Mouse (Mus musculus): ENCODE data around the gene Gm3646.

Gm3646 gene

DNA sequence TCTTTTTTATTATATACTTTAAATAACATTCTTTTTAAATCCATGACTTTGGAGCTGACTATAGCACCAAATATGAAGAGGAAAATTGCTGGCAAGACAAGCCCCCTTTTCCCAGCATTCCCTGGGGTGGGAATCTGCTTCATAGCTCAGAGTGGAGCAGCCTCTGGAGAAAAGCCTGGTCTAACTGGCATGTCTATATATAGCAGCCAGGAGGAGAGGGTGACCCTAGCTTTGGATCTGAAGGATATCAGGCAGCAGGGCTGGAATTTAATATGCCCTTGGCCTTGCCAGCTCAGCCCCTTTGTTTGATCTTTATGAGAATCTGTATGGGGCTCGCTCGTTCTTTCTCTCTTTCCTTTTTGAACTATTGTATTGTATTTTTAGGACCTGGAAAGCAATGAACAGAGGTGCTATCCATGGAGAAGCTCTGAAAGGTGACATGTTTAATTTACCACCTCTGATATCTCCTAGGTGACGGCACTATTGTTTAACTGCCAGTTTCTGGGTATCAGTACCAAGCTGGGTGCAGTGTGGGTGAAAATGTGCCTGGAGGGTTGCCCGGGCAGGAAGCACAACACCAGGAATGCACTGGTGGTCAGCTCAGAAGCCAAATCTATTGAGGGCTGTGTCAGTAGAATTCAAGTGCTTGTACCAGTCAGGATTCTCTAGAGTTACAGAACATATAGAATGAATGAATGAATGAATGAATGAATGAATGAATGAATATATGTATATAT, at the start of gene Gm3646:
Gene Gm3646, minus strand, starts transcription at position 90 of the 737 bp plus-strand sequence.
- no peak for DNase-seq (ENCODE audit: low read depth)

DNA sequence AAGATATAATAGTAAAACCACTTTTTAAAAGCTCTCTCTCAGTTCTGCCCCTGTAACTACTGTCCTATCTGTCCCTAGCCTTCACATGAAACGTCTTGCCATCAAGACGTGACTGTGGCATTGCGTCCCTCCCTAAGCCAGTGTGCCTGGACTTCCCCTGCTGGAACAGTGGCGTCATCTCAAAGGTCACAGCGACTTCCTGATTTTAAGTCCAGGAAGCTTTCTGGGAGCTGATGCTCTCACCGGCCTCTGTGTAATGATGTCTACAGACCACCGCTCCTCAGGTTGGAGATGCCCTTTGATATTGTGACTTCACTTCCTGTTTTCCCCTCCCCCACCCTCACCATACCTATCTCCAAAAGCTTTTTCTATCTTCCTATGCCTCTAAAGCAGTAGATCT, 41.9 kb upstream of the Gm3646 start:
- DNase-seq (ENCODE audit: low read depth): peak; percentile 49

DNA sequence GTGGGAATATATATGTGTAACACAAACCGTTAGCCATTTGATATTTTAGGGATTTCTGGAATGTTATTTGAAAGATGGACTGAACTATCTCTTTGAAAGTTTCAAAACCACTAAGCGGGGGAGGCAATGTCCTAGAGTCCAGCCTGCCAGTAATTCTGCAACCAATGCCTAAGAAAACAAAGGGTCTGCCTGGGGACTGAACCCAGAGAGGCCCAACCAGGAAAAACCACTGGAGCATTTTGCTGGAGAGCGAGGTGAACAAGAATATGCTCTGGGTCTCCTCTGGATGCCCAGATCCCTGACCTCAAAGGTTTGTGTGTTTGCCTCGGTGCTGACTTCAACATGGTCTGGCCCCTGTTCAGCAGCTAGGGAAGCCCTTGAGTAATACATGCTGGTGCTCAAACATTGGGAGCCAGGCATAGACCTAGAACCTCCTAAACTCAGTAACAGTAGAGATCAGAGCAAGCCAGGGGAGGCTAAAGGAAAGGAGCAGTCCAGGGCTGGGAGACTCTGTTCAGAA, 41.0 kb upstream of the Gm3646 start:
- no peak for DNase-seq (ENCODE audit: low read depth)

DNA sequence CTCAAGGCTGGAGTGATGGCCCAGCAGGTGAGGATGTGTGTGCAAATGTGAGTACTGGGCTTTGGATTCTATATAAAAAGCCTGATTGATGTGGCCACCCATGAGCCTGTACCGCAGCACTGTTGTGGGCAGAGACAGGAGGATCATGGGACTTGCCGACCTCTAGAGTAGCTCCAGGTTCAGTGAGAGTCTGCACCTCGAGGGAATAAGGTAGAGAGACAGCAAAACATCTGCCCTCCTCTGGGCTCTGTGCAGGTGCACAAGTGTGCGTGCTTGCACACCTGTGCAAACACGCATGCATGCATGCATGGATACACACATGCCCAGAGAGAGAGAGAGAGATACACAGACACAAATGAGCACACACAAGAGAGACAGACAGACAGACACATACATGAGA, 38.2 kb upstream of the Gm3646 start:
- peak; percentile 73 for DNase-seq (ENCODE audit: low read depth)

DNA sequence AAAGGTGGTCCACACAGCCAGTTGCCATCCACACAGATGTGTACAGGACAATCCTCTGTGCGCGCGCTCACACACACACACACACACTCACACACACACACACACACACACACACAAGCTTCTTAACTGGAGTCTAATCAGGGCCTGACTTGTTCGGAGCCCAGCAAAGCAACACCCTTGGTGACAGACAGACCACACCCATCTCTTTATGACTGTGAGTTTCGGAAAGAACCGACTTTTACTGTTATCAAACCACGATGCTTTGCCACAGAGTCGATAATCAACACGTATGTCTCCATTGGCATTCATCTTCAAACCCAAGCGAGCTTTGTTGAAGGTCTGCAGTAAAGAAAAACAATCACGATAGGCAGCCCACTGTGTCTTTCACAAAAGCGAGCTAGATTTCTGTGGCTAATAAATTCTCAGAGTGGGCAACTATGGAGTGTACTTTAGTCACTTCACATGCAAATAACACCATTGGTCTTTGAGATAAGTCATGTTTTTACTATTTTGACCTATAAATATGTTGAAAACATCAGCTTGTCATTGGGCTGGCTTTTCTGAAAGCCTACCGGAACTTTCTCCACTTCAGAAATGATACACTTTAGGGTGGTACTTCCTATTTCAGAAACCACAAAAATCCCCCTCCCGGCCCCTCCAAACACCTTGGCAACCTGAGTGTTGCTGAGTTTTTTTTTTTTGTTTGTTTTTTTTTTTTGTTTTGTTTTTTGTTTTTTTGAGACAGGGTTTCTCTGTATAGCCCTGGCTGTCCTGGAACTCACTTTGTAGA, 37.3 kb upstream of the Gm3646 start:
- peak; percentile 88 for DNase-seq (ENCODE audit: low read depth)

DNA sequence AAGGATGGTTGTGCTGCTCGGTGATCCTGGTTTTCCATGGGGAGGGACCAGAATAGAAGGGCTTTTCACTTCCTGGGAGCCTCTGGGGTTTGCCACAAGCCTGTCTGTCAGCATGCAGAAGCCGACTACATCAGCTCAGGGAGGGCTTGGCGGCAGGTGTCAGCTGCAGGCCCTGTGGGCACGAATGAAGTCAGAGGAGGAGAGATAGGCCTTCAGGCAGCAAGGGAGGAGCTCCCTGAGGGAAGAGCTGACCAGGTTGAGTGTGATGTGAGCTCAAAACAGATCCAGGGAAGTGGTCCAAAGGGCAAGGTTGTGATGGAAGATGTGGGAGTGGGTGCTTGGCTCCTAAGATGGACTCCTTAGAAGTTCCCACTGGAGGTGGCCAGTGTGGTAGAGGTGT, 35.7 kb upstream of the Gm3646 start:
- DNase-seq (ENCODE audit: low read depth): peak; percentile 32

DNA sequence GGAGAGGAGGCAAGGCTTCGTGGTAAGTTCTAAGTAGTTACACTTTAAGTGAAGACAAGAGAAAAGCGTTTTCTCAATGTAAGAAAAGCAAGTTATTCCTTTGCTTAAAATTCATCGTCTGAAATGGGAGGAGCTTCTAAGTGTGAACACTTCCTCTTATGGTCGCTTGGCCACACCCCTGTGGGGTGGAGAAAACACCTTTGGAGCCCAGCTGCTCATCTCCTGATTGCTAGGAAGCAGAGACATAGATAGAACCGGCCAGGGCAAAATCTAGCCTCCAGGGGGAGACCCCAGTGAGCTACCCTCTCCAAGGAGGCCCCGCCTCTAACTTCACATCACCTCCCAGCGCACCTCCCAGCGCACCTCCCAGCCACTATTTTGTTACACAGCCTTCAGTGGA, 34.7 kb upstream of the Gm3646 start:
- peak; percentile 28 for DNase-seq (ENCODE audit: low read depth)

DNA sequence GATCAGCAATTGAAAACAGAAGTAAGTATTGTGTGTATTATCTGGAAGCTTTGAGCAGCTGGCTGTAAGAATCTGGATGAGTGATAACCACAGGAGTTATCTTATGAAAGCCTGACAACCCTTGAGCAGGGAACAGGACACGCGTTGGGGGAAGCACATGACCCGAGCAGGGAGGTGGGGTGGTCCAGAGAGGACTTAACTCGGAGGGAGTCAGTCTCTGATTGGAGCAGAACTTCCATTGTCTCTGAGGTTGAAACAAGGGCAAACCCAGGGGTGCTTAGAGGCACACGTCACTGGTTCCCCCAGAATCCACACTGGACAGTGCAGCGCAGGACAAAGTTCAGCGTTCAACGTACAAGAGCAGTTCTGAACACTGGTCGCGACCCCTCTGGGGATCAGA, 34.1 kb upstream of the Gm3646 start:
- no peak for DNase-seq (ENCODE audit: low read depth)

DNA sequence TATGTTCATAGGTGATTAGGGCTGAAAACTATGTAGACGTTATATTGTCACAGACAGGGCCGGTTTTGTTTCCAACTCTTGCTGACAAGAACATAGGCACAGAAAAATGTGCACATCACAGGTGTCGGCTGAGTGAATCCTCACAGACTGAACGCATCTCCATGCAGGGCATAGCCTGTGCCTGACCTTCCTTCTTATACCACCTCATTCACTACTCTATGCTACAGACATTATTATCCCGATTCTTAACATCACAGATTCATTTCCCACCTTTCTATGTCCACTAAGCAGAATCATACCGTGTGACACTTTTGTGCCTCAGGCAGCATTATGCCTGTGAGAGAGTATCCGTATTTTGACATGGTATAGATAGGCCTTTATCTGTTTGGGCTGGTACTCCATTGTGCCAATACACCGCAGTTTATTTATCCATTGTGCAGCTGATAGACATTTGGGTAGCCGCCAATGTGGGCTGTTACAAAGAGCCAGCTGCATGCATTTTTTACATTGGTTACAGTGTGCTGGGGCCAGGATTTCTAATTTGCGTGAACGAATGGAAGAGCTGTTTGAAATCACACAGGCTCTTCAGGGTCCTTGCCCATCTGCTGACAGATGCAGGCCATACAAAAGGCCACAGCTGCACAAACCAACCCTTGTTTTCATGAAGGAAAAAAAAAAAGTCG, 33.5 kb upstream of the Gm3646 start:
- no peak for DNase-seq (ENCODE audit: low read depth)

DNA sequence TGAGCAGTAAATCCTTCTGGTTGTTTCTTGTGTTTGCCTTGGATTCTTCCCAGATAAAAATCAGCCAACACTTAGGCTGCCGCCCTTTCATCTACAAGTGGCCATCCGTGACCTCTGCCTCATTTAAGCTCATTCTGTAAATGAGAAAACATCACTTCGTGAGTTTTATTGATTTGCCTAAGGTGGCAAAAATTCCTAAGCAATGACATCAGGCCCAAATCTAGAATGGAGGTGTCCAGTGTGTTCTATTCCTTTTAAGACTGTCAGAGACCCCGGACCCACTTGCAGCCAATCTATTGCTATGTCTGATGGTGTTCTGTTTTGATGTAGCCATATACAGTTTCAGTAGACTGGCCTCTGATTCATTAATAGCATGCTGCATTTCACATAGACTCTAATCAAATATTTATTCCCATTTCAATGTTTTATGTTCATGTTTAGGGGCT, 26.5 kb upstream of the Gm3646 start:
- DNase-seq (ENCODE audit: low read depth): no peak

DNA sequence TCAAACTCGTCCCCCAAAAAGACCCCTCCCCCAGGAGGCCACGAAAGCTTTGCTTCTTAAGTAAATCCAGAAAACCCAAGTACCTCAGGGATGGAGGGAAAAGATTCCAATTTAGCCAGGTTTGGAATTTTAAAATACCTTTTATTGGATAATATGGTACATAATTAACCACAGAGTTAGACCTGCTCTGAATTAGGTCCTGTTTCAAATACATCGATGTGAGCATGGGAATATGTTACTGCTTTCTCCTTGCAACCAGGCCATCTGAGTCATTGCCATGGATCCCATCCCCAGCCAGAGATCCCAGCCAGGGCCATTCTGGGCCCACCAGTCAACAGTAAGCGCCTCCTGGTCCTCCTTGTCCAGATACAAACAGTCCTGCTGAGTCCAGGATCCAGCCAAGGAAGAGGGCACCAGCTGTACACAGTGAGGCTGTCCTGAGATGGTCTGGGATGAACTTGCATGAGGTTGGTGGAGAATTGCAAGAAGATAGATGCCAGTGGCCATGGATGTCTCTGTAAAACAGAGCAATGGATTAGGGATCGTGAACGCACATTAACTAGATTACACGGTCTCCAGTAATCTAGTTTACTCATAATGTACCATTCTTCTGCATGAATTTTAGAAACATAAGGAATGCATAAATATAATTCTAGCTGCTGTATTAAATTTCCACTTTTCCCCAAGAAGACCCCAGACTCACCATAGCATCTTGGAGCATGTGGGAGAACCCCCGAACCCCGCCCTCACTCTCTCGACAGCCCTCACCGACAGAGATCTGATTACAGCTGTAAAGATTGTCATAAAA, 25.9 kb upstream of the Gm3646 start:
- no peak for DNase-seq (ENCODE audit: low read depth)

DNA sequence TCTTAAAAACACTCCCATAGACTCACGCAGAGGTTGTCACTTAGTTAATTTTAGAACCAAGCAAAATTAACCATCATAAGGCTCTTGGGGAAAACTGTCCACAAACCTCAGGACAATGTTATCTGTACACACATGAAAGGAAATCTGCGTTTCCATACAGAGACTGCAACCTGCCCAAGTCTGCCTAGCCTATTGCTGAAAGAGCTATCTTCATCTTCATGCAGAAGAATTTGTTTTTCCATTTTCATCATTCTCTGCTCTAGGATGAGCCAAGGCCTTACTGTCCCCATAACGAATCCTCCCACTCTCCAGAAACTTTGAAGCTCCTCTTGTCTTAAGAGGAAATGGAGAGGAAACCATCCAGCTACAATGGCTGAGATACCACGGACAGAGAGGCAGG, 19.8 kb upstream of the Gm3646 start:
- no peak for DNase-seq (ENCODE audit: low read depth)

DNA sequence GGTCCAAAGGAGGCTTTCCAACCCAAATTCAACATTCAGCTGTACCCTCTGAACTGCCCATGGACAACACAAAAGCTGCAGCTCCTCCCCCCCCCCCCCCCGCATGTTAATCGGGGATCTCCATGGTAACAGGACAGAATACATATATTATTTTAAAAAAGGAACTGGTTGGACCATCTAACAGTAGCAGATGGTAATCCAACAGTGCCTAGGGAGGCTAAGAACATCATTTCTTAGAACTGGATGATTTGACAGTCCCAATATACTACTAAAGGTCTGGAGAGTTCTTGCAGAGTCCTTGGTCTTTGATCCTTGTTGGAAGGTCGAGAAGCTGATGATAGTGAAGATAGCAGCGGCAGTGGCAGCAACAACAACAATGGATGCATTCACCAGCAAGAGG, 19.1 kb upstream of the Gm3646 start:
- DNase-seq (ENCODE audit: low read depth): no peak

DNA sequence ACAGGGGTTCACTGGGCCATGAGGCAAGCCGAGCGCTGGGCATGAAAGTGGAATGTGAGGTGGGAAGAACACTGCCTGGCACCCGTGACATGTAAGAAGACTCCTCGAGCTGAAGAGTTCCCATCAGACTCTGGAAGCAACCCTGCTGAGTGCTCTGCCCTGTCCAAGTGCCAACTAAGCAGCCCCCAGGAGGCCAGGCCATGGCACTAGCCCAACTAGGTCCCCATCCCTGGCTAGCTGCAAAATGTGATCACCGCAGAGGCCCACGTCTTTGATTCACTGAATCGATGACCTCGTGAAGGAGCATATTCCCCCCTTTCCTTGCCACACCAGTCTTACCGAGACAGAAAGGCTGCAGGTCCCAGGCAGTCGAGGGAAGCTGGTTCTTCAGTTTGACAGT, 14.5 kb upstream of the Gm3646 start:
- DNase-seq (ENCODE audit: low read depth): no peak

DNA sequence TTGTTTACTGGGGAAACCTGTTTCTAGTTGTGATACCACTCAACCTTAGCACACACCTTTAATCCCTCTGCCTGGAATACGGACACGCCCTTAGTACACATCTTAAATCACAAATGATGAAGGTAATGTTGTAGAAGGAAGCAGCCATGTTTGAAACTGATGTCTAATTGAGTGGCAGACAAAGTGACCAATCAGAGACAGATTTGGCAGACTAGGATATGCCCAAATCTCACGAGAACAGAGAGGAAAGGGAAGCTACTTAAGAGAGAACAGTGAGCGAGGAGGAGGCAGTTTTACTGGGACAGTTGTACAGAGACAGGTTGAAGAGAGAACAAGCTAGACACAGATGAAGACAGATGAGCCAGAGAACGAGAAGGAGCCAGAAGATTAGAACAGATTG, 10.6 kb upstream of the Gm3646 start:
- no peak for DNase-seq (ENCODE audit: low read depth)

DNA sequence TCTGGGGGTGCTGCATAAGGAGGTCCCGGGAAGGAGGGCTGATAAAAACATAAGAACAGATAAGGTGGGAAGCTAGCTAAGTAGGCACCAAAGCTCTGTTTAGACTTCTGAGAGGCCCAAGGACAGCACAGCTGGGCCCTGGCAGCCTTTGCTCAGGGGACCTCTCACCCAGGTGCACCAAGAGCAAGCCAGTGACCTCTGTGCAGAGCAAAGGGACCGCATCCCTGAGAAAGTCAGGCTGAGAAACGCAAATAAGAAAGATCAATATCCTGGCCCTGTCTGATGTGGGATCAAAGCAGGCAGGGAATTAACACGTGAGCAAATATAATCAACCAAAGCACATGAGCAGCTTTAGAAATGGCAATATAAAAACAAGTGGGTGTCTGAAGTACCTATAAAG, 7.9 kb upstream of the Gm3646 start:
- no peak for DNase-seq (ENCODE audit: low read depth)

DNA sequence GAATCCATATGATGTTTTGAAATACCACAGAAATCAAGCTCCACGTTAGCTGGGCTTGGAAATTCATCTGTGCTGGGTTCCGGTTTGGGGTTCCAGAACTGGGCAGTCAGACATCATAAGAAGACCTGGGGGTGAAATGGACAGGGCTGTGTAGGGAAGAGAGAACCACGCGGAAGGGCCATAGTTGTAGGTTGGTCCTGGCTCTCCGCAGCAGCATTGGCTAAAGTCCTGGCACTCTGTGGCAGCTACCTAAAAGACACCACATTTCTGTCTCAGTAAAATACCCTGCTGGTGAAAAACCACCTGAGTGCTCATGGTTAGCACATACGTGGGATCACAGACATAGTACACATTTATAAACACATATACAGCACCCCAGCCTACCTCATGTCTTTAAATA, 343 bp downstream of the Gm3646 start:
- DNase-seq (ENCODE audit: low read depth): no peak

DNA sequence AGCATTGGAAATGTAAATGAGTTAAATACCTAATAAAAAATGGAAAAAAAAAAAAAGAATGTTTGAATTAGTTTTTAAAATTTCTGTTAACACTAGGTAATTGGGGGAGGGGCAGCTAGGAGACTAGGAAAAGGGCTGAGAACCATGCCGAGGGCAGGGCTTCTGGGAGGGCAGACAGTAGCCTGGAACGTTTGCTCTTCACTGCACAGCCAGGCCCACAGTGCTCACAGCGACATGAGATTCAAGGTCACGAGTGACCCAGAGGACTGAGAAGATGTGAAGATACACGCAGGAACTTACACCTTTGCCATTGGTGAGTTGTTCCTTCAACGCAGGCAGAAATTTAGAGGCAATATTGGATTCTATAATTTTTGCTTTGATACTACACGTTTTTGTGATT, 2.2 kb downstream of the Gm3646 start:
- no peak for DNase-seq (ENCODE audit: low read depth)

DNA sequence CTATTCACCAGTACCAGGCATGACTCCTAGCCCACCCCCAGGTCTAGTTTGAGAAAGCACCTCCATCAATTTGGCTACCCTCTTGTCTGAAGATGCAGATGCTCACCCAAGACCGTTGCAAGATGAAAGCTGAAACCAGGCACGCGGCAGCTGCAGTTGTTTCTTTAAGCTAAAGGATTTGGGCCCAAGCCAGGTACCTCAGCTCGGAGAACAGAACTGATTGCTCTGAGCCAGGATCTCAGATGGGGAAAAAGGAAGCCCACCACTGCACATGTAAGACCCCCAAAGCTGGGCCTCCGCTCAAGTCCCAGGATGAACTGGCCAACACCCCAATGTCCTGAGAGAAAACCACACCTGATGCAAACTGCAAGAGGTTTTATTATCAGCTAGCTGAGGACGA, 7.6 kb downstream of the Gm3646 start:
- no peak for DNase-seq (ENCODE audit: low read depth)

DNA sequence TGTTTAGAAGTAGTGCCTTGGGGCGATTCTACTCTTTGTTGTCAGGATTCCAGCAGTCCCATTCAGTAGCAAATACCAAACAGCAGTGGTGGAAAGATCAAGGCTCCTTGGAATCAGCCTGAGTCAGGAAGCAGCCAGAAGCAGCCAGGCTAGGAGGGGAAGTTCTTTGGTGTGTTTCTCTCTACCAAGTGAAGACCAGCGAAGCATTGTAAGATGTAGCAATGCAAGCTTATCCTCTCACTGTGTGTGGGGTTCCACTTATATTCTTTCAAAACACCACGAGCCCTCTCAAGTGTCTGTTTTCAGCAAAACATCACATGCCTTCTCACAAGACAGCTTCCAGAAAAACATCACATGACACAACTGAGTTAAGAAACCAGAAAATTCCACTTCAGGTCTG, 8.4 kb downstream of the Gm3646 start:
- no peak for DNase-seq (ENCODE audit: low read depth)

DNA sequence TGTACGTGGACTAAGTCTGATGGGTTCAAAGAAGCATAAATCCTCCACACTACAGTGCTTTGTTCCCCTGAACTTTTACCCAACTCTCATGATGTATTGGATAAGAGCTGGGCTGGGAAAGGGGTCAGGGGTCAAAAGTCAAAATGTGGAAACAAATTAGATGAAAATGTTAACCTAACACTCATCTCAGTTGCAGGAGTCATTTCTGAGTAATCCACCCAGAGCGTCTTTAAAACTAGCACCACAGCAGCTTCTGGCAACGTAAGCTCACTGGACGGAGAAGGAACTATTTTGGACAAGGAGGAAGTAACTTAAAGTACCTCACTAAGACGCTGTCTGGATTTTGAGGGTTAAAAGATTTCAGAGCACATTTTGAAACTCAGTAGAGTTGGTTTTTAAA, 20.5 kb downstream of the Gm3646 start:
- DNase-seq (ENCODE audit: low read depth): no peak

DNA sequence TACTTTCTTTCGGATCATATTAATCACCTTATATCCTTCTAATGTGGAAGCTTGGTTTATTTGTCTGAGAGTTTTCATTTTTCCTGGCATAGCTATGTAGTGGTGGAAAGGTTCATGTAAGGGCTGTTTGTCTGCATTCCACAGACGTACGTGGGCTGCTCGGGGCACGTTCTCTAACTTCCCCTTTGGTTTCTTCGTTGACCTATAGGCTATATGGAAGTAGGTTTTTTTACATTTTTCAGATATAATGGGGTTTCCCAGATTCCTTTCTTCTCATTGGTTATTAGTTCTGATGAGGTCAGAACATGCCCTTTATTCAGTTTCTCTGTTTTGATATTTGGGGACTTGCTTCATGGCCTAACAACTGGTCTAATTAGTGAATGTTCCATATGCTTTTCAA, 23.3 kb downstream of the Gm3646 start:
- no peak for DNase-seq (ENCODE audit: low read depth)

All from naive thymus-derived CD4-positive, alpha-beta T cell, adult 2 months (primary cell).